Mouse (Mus musculus): ENCODE results near the gene Gpr158.

DNA sequence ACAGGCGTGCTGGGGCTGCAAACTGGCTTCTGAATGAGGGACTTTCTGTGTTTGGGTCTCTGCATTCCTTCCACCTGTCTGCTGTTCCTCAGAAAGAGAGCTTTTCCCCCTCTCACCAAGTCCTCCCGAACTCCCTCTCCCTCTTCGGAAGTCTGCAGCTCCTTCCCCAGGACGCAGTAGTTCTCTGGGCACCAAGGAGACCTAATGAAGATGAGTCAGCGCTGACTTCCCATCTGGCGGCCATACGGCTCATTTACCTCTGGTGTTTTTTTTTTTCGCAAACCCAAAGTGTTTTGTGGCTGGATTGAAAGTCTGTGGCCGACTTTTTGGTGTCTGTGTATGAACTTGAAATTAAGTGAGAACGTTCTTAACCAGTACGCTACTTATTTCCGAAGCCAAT lies 30.0 kb downstream of the Gpr158 start:
- TF ChIP-seq CTCF (IDR thresholded peaks at IDR 0.05; ENCODE audit: low read depth, low read length), result no peak
- no peak for TF ChIP-seq POLR2A (IDR thresholded peaks at IDR 0.05; ENCODE audit: borderline replicate concordance, low read depth, low read length)
